Mouse (Mus musculus): ENCODE results near the gene Pdcd4. TPM values are rescaled to one million over a fixed set of nuclear protein-coding genes. Genes with fewer than 3 reads are reported as not detected.
"Not testable (repeated sequence)": the region's sequence is repeated elsewhere in the genome, so short reads cannot be mapped to it uniquely, and the experiment has no call there.

Gene Pdcd4
- polyA plus RNA-seq, 1 experiment: 3.8 TPM

DNA sequence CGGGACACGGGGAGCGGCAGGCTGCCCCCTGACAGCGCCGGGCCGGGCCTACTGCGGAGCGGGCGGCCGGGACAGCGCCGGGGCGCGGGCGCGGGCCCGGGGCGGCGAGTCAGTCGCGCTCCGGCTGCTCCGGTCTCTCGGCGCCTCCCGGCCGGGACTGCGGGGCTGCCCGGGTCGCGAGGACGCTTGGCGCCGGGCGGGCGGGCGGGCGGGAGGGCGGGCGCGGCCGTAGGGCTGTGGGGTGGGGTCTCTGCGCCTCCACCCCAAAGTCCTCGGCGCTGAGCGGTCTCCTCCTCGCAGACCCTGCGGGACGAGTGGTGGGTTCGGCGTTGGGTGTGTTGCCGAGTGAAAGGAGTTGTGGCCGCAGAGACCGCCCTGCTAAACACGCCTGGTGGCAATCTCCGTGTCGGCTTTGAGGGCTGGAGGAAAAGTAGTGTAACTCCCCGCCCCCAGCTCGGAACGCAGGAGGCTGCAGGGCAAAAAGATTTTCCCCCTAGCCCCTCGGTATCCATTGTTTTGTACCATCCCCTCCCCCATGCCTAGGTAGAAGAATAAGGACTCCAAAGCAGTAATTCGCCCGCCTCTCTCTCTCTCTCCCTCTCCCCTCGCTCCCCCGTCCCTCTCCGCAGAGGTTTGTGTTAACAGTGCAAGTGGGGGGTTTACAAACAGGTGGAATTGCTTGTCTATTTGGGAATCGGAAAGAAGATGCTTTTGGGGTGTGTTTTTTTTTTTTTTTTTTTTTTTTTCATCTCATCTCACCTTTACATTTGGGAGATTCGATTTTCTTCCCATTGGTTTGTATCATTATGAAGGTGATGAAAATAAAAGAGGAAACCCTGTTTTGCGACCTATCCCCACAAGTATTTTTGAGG, 53.4 kb downstream of the Pdcd4 start:
- no peaks in the 10 kb centered on the region for H3K36me3 ChIP-seq (ENCODE audit: control insufficient read depth, insufficient read depth, low read length)
- peak overlapping the region; percentile 98 for H3K4me3 ChIP-seq (ENCODE audit: low read depth, low read length)
- TF ChIP-seq CTCF (IDR thresholded peaks at IDR 0.05; ENCODE audit: extremely low read depth, insufficient read length, insufficient replicate concordance, low read depth, low read length) (no peak), POLR2A (IDR thresholded peaks at IDR 0.05; ENCODE audit: low read depth, low read length) (no peak)
- WGBS: under 1% methylated on average over 58 of the region's 69 CpGs
- H3K27me3 ChIP-seq (ENCODE audit: control insufficient read depth, insufficient read depth, low read length): no peaks in the 10 kb centered on the region
- peaks cover 7% of the 10 kb centered on the region; the same call in 1 of the 2 replicates for H3K4me1 ChIP-seq (ENCODE audit: control insufficient read depth, insufficient read depth, insufficient read length, low read length)
- peak overlapping the region; percentile 74 for H3K27ac ChIP-seq (ENCODE audit: insufficient read depth, low read depth, low read length)

GRCm38 (mm10) chr19:53957513-53957912, 65.5 kb downstream of the Pdcd4 start:
- 82% methylated on average over 2 of the region's 2 CpGs for WGBS
- H3K27me3 ChIP-seq (ENCODE audit: control insufficient read depth, insufficient read depth, low read length): no peaks in the 10 kb centered on the region
- no peaks in the 10 kb centered on the region for H3K4me1 ChIP-seq (ENCODE audit: control insufficient read depth, insufficient read depth, insufficient read length, low read length)
- TF ChIP-seq POLR2A (IDR thresholded peaks at IDR 0.05; ENCODE audit: low read depth, low read length) (no peak), CTCF (IDR thresholded peaks at IDR 0.05; ENCODE audit: extremely low read depth, insufficient read length, insufficient replicate concordance, low read depth, low read length) (no peak)
- H3K36me3 ChIP-seq (ENCODE audit: control insufficient read depth, insufficient read depth, low read length): no peaks in the 10 kb centered on the region
- H3K4me3 ChIP-seq (ENCODE audit: low read depth, low read length): no peak overlapping the region
- H3K27ac ChIP-seq (ENCODE audit: insufficient read depth, low read depth, low read length): no peak overlapping the region

DNA sequence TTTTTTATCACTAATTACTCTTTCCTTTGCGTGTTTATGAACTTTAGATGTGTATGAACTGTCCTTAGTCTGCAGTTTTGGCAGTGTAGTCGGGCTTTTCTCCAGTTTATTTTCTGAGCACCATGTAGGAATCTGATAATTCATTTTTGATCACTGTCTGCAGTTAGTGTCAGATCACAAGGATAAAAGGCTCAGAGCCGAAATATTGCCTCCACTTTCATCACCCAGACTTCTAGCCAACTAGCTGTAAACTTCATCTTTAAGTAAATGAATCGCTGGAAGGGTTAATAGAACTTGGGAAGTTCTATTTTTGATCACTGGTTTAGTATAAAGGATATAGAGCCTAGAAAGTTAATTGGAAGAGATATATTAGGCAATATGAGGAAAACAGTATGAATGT, 70.5 kb downstream of the Pdcd4 start:
- H3K27ac ChIP-seq (ENCODE audit: insufficient read depth, low read depth, low read length): no peak overlapping the region
- WGBS: 85% methylated on average over 4 of the region's 4 CpGs
- no peaks in the 10 kb centered on the region for H3K27me3 ChIP-seq (ENCODE audit: control insufficient read depth, insufficient read depth, low read length)
- H3K4me3 ChIP-seq (ENCODE audit: low read depth, low read length): no peak overlapping the region
- no peaks in the 10 kb centered on the region for H3K4me1 ChIP-seq (ENCODE audit: control insufficient read depth, insufficient read depth, insufficient read length, low read length)
- TF ChIP-seq CTCF (IDR thresholded peaks at IDR 0.05; ENCODE audit: extremely low read depth, insufficient read length, insufficient replicate concordance, low read depth, low read length): no peak
- TF ChIP-seq POLR2A (IDR thresholded peaks at IDR 0.05; ENCODE audit: low read depth, low read length): no peak
- H3K36me3 ChIP-seq (ENCODE audit: control insufficient read depth, insufficient read depth, low read length): no peaks in the 10 kb centered on the region

DNA sequence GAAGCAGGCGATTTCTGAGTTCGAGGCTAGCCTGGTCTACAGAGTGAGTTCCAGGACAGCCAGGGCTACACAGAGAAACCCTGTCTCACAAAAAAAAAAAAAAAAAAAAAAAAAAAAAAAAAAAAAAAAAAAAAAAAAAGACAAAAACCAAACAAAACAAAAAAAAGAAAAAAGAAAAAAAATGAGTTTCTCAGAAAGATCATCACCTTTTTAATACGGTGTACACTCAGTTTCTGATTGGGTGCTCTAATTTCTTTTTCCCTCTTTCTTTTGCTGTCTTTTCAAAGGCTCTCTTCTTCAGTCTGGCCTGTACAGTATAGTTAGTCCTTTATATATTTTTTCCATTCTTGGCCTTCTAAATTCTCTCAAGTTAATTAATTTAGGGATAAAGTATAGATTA, 72.3 kb downstream of the Pdcd4 start:
- not testable (repeated sequence) for H3K4me1 ChIP-seq (ENCODE audit: control insufficient read depth, insufficient read depth, insufficient read length, low read length); H3K4me3 ChIP-seq (ENCODE audit: low read depth, low read length); H3K27me3 ChIP-seq (ENCODE audit: control insufficient read depth, insufficient read depth, low read length); H3K27ac ChIP-seq (ENCODE audit: insufficient read depth, low read depth, low read length); H3K36me3 ChIP-seq (ENCODE audit: control insufficient read depth, insufficient read depth, low read length)
- WGBS: 93% methylated on average over 3 of the region's 3 CpGs

DNA sequence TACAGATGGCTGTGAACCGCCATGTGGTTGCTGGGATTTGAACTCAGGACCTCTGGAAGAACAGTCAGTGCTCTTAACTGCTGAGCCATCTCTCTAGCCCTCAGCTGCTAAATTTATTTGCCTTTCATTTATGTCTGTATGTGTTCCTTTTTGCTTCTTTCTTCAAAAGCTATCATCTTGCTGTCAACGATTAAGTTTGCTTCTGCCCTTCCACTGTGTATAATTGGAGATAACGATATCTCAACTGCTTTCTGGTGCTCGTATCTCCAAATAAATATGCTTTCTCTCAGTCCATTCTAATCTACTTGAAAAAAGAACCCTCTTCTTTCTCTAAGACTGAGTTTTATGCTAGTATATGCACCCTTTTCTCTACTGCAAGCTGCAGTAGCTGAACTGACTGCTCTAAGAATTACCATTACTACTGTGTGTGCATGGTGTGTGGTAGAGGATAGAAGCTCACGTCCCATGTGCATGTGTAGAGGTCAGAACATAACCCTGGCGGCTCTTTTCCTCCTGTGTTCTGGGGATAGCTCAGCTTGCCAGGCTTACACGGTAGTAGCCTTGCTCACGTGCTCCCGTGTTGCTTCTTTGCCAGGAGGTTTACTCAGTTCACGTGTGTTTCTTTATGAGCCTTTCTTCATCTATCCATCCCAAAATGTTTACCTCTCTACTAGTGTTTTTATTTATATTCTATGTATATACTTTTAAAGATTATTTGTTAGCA, 73.0 kb downstream of the Pdcd4 start:
- H3K27ac ChIP-seq (ENCODE audit: insufficient read depth, low read depth, low read length): no peak overlapping the region
- TF ChIP-seq CTCF (IDR thresholded peaks at IDR 0.05; ENCODE audit: extremely low read depth, insufficient read length, insufficient replicate concordance, low read depth, low read length) (no peak), POLR2A (IDR thresholded peaks at IDR 0.05; ENCODE audit: low read depth, low read length) (no peak)
- no peaks in the 10 kb centered on the region for H3K27me3 ChIP-seq (ENCODE audit: control insufficient read depth, insufficient read depth, low read length)
- 86% methylated on average over 10 of the region's 10 CpGs for WGBS
- peaks cover 1% of the 10 kb centered on the region; the same call in 1 of the 2 replicates for H3K36me3 ChIP-seq (ENCODE audit: control insufficient read depth, insufficient read depth, low read length)
- no peaks in the 10 kb centered on the region for H3K4me1 ChIP-seq (ENCODE audit: control insufficient read depth, insufficient read depth, insufficient read length, low read length)
- no peak overlapping the region for H3K4me3 ChIP-seq (ENCODE audit: low read depth, low read length)

DNA sequence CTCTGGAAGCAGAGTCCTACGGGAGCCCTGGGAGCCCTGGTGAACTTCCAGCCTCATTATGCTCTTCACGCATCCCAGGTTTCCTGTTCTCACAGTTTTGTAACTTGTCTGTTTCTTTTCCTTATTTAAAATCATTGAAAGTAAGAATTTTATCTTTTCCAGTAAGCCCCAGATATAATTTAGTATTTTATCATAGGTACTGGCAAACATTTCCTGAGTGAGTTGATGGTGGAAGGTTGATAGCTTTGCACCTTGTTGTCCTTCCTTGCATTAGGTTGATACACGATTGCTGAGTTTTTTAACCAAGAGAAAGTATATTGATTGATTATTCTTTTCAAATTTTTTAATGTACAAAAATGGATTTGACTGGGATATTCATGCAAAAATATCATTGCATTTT, 77.2 kb downstream of the Pdcd4 start:
- TF ChIP-seq CTCF (IDR thresholded peaks at IDR 0.05; ENCODE audit: extremely low read depth, insufficient read length, insufficient replicate concordance, low read depth, low read length) (no peak), POLR2A (IDR thresholded peaks at IDR 0.05; ENCODE audit: low read depth, low read length) (no peak)
- 88% methylated on average over 3 of the region's 3 CpGs for WGBS

DNA sequence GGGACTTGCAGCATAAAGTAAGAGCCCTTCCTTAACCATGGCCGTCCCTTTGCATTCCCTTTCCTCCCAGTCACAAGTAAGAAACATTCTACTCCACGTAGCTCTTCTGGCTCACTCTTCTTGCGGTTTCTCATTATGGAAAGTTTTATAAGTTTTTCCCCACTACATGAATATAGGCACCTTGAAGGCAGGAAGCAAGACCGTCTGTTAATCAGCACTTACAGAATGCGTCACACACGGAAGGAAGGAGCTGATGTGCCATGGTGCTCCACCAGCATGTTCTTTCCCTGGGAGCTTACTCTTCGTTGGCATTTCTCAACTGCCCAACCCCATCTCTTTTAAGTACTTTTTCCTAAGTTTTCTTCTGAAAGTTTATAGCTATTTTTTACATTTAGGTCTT, 79.9 kb downstream of the Pdcd4 start:
- Histone ChIP-seq H3K27me3 (ENCODE audit: control insufficient read depth, insufficient read depth, low read length) (no peaks in the 10 kb centered on the region), H3K4me1 (ENCODE audit: control insufficient read depth, insufficient read depth, insufficient read length, low read length) (no peaks in the 10 kb centered on the region), H3K27ac (ENCODE audit: insufficient read depth, low read depth, low read length) (no peak overlapping the region), H3K4me3 (ENCODE audit: low read depth, low read length) (no peak overlapping the region), H3K36me3 (ENCODE audit: control insufficient read depth, insufficient read depth, low read length) (peaks cover 3% of the 10 kb centered on the region)
- 79% methylated on average over 7 of the region's 7 CpGs for WGBS
- no peak for TF ChIP-seq POLR2A (IDR thresholded peaks at IDR 0.05; ENCODE audit: low read depth, low read length)
- TF ChIP-seq CTCF (IDR thresholded peaks at IDR 0.05; ENCODE audit: extremely low read depth, insufficient read length, insufficient replicate concordance, low read depth, low read length): no peak

More for the DNA sequence above, 77.2 kb downstream of the Pdcd4 start:
- Histone ChIP-seq H3K4me3 (ENCODE audit: low read depth, low read length) (no peak overlapping the region), H3K36me3 (ENCODE audit: control insufficient read depth, insufficient read depth, low read length) (peaks cover 1% of the 10 kb centered on the region; the same call in 1 of the 2 replicates), H3K4me1 (ENCODE audit: control insufficient read depth, insufficient read depth, insufficient read length, low read length) (no peaks in the 10 kb centered on the region), H3K27ac (ENCODE audit: insufficient read depth, low read depth, low read length) (no peak overlapping the region), H3K27me3 (ENCODE audit: control insufficient read depth, insufficient read depth, low read length) (no peaks in the 10 kb centered on the region)
